Mouse (Mus musculus) cerebellum, adult 9-11 months (tissue): Measurements from ENCODE around the gene Gart.

Experiments used
- DNase-seq: peaks from one replicate; pipeline ENCODE4 v3.0.0; 2022

Gart gene

DNA sequence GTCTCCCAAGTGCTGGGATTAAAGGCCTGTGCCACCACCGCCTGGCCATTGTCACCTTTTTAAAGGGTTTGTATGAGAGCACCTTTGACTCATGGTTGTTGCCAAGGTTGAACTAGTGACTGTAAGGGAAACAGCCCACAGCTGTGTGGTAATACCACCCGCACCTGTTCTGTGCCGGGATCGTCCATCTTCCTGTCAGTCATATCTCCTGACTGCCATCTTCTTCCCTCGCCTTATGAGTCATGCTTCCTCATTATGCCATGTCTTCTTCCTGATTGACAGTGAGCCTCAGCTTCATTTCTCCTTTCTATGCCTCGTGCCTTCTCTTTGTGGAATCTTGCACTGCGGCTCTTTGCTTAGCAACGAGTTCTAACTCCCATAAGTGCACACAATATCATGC, 39.8 kb downstream of the Gart start:
- no peak for DNase-seq

DNA sequence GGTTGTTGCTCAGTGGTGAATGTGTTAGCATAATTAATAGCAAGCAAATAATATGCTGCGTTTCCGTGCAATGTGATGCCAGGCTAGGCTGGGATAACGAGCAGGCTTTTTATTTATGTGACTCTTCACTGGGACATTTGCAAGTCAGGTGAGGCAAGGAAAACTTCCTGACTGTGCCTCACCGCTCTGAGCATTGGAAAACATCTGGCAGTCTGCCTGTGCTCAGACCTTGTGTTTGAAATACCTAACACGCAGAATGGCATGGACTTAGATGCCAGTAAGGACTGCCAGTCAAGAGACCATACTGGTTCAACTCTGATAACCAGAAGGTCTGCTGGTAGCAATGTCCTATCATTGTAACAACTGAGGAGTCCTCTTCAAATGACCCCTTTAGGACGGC, 41.6 kb downstream of the Gart start:
- DNase-seq, result no peak

DNA sequence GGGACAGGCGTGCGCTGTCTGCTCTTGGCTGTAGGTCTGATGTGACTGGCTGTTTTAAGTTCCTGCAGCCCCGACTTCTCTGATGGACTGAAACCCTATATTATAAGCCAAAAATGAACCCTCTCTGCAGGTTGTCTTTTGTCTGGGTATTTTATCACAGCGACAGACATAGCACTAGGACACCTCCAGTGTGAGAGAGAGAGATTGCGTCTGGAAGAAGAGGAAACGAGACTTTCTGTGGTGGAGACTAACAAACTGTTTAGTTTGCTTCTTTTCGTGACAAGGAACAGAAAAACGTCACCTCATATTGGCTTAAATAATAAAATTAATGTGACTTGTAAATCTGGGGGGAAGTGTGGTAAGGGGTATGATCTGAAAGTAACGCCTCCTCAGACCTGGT, 45.1 kb downstream of the Gart start:
- DNase-seq, result no peak

DNA sequence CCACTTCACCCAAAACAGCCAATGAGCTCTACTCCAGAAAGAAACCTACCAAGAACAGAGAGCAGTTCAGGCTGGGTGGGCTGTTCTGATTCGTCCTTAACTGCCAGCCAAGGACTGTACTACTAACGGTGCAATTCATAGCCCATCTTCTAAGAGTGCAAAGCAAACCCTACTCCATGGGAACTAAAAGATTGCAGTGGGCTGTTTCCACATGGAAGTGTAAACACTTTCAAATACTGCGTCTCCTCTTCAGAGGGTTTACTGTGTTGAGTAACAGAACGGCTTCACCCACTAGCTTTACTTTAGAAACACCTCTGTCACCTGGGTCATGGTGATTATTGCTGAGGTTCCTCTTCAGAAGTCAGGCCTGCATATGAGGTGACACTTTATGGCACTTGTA, 45.7 kb downstream of the Gart start:
- no peak for DNase-seq

DNA sequence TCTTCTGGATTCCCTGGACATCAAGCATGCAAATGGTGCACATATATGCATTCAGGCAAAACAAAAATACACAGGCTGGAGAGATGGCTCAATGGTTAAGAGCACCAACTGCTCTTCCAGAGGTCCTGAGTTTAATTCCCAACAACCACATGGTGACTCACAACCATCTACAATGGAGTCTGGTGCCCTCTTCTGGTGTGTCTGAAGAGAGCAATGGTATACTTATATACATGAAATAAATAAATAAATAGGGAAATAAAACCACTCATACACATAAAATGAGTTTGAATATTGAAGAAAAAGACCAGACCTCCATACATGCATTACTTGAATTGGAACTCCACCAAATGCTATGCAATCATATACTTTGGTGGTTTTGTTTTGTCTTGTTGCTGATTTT, 47.5 kb downstream of the Gart start:
- no peak for DNase-seq

DNA sequence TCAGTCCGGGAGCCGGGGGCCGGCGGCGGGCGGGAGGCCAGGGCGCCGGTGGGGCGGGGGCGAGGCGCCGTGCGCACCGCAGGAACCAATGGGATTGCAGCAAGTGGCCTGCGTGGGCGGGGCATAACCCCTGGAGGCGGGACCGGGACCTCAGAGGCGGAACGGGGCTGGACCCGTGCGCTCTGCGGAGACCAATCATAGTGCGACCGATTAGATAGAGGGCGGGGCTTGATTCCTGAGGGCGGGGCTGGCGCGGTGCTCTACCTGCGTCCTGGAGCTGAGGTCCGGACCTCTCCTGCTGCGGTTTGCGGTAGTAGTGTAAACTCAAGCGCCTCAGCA, 49.1 kb downstream of the Gart start, which contains the start of gene Tmem50b:
TSS of gene Tmem50b (minus strand) at position 129 of the 339 bp plus-strand sequence.
- peak; percentile 99 for DNase-seq

DNA sequence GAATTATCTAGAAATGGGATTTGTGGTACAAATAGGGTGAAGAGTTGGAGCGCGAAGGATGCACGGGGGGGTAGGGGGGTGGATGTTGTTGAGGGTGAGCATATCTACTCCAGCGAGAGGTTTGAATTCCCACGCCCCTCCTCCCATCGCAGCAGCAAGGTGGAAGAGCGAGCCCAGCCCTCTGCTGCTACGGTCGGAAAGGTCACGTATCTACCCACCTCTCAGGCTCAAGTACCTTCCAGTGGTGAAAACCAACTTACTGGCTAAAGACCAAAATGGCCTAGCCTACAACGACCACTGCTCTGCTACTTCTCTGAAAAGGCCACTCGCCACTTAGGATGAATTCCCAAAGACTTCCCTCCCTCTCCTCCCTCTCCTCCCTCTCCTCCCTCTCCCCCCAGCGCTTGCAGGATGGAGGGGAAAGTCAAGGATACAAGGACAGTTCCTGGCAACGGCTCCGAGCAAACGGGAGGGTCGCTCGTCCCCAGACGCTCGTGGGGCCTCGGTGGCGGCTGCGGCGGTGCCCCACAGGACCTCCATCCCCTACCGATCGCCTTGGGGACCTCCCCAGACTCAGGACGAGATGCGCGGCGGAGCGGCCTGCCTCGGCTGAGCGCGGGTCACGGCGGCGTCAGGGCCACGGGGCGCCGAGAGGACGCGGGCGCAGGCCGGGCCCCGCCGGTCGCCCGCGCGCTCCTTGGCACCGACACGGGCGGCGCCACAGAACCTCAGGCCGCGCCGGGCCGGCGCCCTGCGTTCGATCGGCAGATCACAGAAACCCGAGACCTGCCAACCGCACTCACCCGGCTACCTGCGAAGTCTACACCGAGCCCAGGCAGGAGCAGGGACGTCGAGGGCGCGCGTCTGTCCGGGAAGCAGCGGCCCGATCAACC, 49.7 kb downstream of the Gart start:
- DNase-seq, result no peak

DNA sequence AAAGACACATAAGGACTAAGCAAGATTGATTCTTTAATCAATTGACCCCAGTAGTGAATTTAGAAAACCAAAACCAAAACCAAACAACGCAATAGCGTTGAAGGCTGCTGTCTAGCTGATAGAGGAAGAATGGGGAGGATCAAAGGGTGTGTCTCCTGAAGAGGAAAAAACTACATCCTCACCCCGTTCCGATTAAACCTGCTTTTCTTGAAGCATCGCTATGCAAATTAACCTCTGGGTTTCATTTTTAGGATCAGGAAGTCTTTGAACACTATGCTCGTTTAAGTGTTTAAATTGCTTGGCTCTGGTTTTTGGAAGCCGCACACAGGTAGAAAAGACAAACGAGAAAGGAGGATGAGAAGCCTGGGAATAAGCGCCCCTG, 50.4 kb downstream of the Gart start:
- no peak for DNase-seq

DNA sequence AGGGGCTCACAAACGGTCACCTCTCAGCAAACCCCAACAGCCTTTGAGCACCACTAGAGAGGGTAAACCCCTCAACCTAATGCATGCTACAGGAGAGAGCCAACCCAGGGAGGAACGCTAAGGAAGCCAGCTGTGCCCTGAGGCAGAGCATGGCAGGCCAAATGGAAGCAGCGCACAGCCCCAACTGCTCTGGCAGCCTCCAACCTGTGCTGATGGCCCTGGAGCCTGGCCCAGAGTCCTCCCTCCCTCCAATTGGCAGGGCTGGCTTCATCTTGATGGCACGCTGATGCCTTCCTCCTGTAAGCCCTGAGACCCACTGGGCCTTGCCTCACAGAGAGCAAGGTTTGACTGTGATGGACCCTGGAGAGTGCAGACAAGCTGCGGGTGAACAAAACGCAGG, 51.7 kb downstream of the Gart start:
- peak; percentile 83 for DNase-seq

DNA sequence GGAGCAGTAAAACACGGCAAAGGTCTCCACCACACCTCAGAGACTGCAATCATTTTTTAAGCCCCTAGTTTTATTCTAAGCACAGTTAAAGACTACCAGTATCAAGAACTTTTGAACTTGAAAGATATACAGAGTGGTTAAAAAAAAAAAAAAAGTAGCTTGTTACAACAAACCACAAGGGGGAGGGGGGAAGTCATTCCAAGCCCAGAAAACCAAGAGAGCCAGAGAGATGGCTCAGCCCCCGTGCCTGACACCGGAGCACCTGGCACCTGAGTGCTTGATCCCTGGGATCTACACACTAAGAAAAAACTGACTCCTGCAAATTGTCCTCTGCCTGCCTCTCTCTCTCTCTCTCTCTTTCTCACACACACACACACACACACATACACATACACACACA, 53.5 kb downstream of the Gart start:
- DNase-seq, result no peak

DNA sequence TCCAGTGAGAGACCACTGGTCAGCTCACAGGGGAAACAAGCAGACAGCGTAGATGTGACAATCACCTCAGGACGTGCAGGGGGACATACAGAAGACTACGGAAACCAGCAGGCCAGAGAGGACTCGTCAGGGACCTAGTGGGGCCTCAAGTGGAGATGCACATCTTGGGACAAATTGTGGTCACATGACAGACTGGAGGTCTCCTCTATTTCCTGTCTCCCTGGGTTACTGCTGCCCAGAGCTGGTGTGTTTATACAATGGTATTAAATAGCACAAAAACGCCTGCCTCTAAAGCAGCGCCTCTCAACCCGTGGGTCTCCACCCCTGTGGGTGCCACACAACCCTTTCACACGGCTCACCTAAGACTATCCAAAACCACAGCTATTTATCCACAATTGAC, 54.6 kb downstream of the Gart start:
- no peak for DNase-seq

DNA sequence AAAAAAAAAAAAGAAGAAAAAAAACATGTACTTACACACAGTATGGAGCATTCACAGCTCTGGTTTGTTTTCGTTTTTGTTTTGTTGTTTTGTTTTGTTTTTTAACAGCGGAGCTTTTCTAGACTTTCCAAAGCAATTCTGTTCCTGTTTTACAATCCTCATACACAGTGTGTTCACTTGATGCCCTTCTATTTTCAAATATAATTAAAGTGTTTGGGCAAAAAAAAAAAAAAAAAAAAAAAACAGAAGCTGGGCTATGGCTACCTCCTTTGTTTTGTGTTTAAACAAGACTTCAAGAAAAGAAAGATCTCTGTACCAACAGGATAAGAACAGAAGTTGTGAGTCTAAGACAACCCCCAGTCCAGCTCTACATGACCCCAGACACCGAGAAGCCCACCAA, 58.0 kb downstream of the Gart start:
- no peak for DNase-seq

DNA sequence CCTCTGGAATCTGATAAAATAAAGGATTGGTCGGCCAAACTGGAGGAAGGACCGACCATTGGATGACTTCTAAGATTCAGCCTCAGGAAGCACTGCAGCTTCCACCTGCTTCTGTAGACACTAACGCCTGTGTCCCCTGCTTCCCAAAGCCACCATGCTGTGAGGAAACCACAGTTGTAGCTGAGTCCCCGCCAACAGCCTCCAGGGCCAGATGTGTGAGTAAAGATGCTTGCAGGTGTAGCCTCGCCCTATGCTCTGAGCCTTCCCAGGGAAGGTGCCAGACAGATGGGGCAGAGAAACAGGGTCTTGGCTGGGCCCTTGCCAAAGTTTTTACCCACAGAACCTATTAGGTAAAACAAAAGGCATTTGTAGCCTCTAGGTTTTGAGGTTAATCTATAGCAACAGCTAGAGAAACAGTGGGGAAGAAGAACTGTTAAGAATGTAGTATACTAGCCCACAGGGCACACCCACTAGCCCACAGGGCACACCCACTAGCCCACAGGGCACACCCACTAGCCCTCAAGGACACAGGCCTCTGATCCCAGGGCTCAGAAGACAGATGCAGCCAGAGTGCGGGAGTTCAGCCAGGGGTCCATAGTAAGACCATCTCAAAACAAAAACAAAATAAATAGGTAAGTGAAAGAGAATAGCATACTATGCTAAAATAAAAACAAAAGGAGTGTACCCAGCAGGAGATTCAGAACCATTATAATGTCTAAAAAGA, 58.9 kb downstream of the Gart start:
- DNase-seq, result no peak

DNA sequence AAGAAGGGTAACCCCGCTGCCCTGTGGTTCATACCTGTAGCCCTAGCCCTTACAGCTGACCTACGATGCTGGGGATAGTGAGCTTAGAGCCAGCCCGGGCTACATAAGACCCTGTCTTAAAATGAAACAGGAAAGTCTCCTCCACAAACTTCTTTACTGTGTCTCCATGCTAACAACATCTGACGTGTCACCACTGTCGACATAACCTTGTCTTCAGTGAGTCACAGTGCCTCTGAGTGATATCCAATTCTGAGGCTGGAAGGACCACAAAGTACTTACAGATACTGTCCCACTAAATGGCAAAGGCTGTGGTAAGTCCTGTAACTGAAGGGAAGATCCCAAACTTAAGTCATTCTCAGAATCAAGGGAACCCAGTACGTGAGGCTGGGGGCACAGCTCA, 60.5 kb downstream of the Gart start:
- DNase-seq, result no peak

DNA sequence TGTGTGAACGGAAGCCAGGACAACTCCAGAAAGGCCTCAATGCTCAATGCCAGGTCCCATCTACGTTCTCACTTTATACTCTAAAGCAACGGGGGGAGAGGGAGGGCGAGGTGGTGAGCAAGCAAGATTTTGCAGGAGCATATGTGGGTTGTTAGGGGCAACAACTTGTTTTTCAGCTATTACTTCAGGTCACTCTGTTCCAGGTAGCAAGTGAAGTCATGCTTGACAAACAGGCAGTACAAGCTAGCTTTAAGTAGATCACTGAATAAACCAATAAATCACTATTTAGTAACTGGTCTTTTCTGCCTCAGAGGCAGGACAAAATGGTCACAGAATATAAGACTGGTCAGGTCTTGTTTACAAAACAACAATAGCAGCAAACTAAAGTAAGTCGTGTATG, 61.1 kb downstream of the Gart start:
- DNase-seq, result no peak

DNA sequence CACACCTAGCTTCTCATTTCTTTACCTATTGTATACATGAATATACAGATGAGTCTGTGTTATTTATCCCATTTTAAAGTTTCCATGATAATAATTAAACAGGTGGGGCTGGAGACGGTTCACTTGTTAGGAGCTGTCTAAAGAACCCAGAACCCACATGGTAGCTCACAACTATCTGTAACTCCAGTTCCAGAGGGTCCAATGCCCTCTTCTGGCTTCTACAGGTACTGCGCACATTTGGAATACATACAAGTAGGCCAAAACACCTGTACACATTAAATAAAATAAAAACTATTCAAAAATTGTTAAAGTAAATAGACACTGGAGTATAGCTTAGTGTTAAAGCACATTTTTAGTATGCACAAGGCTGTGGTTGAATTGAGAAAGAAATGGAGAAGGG, 64.4 kb downstream of the Gart start:
- DNase-seq, result no peak

DNA sequence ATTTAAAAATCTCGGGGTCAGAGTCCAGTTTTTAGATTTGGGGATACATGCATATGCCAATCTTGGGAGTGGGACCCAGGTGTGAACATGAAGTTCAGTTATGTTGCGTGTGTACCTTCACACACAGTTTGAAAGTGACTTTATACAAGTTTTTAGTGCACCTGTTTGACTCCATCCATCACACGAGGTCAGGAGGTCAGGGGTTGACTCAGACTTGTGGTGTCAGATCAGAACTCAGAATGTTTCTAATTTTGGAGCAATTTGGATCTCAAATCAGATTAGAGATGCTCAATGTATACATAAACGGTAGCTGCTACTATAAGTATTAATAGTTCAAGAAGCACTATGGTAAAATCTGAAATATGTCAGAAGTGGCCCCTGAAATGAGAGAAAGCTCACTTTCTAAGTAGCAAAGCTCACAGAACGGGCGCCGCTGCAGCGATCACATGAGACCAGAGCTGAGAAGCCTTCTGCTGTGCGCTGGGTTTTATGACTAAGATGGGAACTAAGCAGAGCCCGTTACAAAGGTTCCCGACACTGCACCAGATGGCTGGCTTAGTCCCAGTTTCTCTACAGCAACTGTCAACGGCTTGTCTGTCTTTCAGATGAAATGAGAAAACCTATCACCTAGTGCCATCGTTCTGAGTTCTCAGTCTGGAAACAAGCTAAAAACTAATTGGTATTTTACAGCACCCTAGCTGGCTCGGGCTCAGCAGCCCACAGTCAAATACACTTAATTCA, 67.6 kb downstream of the Gart start:
- no peak for DNase-seq

DNA sequence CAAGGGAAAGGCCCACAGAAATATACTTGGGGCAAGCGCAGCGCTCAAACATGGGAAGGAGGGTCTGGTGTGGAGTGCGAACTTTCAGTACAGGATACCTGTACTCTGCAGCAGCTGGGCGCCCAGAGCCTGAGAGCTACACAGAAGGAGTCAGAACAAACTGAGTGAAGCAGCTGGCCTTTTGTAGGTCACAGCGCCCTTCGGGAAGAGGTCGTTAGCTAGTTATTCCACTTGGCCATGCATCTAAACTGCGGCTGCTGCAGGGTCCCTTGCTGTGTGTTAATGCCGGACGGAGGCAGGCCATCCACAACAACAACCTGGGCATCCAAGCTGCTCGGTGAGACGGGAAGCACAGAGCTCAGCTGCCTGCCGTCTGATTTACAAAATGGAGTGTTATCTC, 71.6 kb downstream of the Gart start:
- no peak for DNase-seq
